Mouse (Mus musculus) CH12.LX (cell line): ENCODE results near the gene Brsk1.

Source experiments
- BHLHE40 ChIP-seq: IDR thresholded peaks from 2 replicates; pipeline ENCODE4 v1.6.1; 2011; ENCODE audit warnings: mild to moderate bottlenecking, low read depth, low read length, improper control_type of control experiment
- CHD1 ChIP-seq: IDR thresholded peaks from 2 replicates; pipeline ENCODE4 v1.6.1; 2012; ENCODE audit warnings: low read depth, low read length, improper control_type of control experiment, inconsistent platforms
- CTCF ChIP-seq, 2 experiments: IDR thresholded peaks in 1 of 2; conservative IDR thresholded peaks in 1 of 2; 2 replicates each; pipeline ENCODE4 v1.5.1; 2011 to 2012; ENCODE audit warnings: low read depth in 2 of 2, low read length in 2 of 2, improper control_type of control experiment in 1 of 2, inconsistent platforms in 1 of 2, mild to moderate bottlenecking in 1 of 2, moderate library complexity in 1 of 2
- EP300 ChIP-seq: IDR thresholded peaks from 2 replicates; pipeline ENCODE4 v1.6.1; 2011; ENCODE audit warnings: low read length, improper control_type of control experiment
- MYC ChIP-seq: IDR thresholded peaks from 2 replicates; pipeline ENCODE4 v1.6.1; 2011; ENCODE audit warnings: low read depth, mild to moderate bottlenecking, improper control_type of control experiment, low read length
- NELFE ChIP-seq: IDR thresholded peaks from 2 replicates; pipeline ENCODE4 v1.6.1; 2011; ENCODE audit warnings: low read depth, low read length, improper control_type of control experiment
- POLR2A ChIP-seq: IDR thresholded peaks from 2 replicates; pipeline ENCODE4 v1.6.1; 2011; ENCODE audit warnings: low read depth, mild to moderate bottlenecking, improper control_type of control experiment, low read length
- RCOR1 ChIP-seq: conservative IDR thresholded peaks from 2 replicates; pipeline ENCODE4 v1.6.1; 2012; ENCODE audit warnings: low read depth, mild to moderate bottlenecking, inconsistent platforms, low read length, improper control_type of control experiment
- SIN3A ChIP-seq: IDR thresholded peaks from 2 replicates; pipeline ENCODE4 v1.6.1; 2012; ENCODE audit warnings: low read length, improper control_type of control experiment, inconsistent platforms
- TCF12 ChIP-seq: IDR thresholded peaks from 2 replicates; pipeline ENCODE4 v1.6.1; 2014; ENCODE audit warnings: low read depth, mild to moderate bottlenecking, inconsistent platforms, low read length, improper control_type of control experiment
- ZC3H11A ChIP-seq: IDR thresholded peaks from 2 replicates; pipeline ENCODE4 v1.6.1; 2012; ENCODE audit warnings: low read depth, mild to moderate bottlenecking, inconsistent platforms, low read length, improper control_type of control experiment
- ZKSCAN1 ChIP-seq: IDR thresholded peaks from 2 replicates; pipeline ENCODE4 v1.6.1; 2012; ENCODE audit warnings: low read depth, inconsistent platforms, low read length, improper control_type of control experiment, borderline replicate concordance
- ZNF384 ChIP-seq: IDR thresholded peaks from 2 replicates; pipeline ENCODE4 v1.6.1; 2012; ENCODE audit warnings: low read depth, low read length, improper control_type of control experiment, inconsistent platforms

DNA sequence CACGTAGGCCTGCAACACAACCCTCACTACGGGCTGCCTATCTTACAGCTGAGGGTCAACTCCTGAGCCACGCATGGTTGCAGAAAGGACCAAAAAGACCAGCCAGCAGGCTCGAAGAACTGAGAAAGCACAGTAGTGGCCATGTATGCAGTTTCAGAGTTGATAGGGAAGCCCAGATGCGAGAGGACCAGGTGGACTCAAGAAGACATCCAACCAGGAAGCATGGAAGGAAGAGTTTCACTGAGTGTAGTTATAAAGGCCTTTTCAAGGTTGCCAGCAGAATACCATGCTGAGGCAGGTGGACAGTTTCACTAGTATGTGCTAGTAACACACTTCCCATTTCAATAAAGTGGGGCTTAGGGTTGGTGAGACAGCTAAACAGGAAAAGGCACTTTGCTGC lies 37.7 kb upstream of the Brsk1 start:
- TF ChIP-seq NELFE = no peak
- TF ChIP-seq CTCF (conservative IDR thresholded peaks at IDR 0.05 in 1 of 2, IDR thresholded peaks at IDR 0.05 in 1 of 2; ENCODE audit: low read depth in 2 of 2, low read length in 2 of 2) = no peak
- TF ChIP-seq MYC = no peak
- TF ChIP-seq RCOR1 = no peak
- no peak for TF ChIP-seq POLR2A
- no peak for TF ChIP-seq TCF12
- no peak for TF ChIP-seq BHLHE40
- TF ChIP-seq EP300 = no peak
- TF ChIP-seq ZC3H11A = no peak
- TF ChIP-seq SIN3A = peak; percentile 73; the same call in 1 of the 2 replicates
- TF ChIP-seq CHD1 = no peak
- TF ChIP-seq ZNF384 = 0 out of 2 replicates have a peak, but pooled peaks have one; percentile 6
- no peak for TF ChIP-seq ZKSCAN1
